Comparison of ENCODE assay signal across 14 mouse cellular contexts in the genomic region with DNA sequence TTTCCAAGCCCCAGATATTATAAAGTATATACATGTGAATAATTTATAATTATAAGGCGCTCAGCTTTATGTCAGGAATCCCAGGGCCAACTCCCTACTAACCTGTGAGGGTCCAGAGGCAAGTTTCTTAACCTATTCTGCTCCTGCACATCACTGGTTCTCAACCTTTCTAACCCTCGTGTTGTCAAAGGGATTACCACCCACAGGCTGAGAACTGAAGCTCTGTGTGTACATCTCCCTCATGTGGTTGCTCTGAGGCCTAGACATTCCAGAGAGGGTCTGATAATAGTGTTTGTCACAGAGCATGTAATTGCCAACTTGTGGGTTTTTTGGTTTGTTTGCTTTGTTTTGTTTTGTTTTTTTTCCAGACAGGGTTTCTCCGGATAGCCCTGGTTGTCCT. TPM values are rescaled to one million over a fixed set of nuclear protein-coding genes. Genes with fewer than 3 reads are reported as not detected.
DNase-seq lines count a peak whose midpoint lies in the region; ATAC-seq and TF ChIP-seq lines count a peak whose summit lies in the region.
"Had no signal": no experiment of that assay in that cellular context is flagged by ENCODE, and none has a peak within 500 bp of the region (broad histone marks: within the 10 kb centered on the region; RNA-seq: fewer than 3 reads in every experiment).

No protein-coding gene starts in this region.

- ATAC-seq in heart, postnatal 0 days (ENCODE audit: insufficient read depth, low read depth): no peak
- no peak for ATAC-seq in neural tube, embryonic 13.5 days (ENCODE audit: low read depth)
- ATAC-seq in midbrain, embryonic 15.5 days (replicated peaks): no peak
- no peak for ATAC-seq in erythroid progenitor cell, adult 5-6 weeks (replicated peaks; ENCODE audit: low FRiP score, poor library complexity, severe bottlenecking)

- TF ChIP-seq EP300 in heart, postnatal 0 days (IDR thresholded peaks at IDR 0.05; ENCODE audit: low read depth): no peak

- H3K9me3 ChIP-seq in heart, postnatal 0 days (replicated peaks; ENCODE audit: control insufficient read depth, low read length): no peaks in the 10 kb centered on the region
- no peaks in the 10 kb centered on the region for H3K9me3 ChIP-seq in neural tube, embryonic 13.5 days
- H3K9me3 ChIP-seq in midbrain, embryonic 15.5 days: no peaks in the 10 kb centered on the region
- H3K9me3 ChIP-seq: liver, embryonic 13.5 days; megakaryocyte, embryonic 14.5 days had no signal

- no peak for TF ChIP-seq POLR2A in brain, embryonic 14.5 days (IDR thresholded peaks at IDR 0.05; ENCODE audit: borderline replicate concordance, extremely low read depth, insufficient read depth, insufficient read length, poor library complexity, severe bottlenecking)
- TF ChIP-seq POLR2A in kidney, adult 2 months (IDR thresholded peaks at IDR 0.05; ENCODE audit: low read depth, low read length): no peak

- no peak for DNase-seq in heart, postnatal 0 days (ENCODE audit: low spot score)
- DNase-seq in heart, adult 8-10 months (ENCODE audit: low spot score): no peak
- DNase-seq in neural tube, embryonic 10.5 days (ENCODE audit: extremely low spot score, low spot score): no peak
- DNase-seq in brain, embryonic 14.5 days (ENCODE audit: low read depth): no peak
- no peak for DNase-seq in kidney, adult 2 months
- DNase-seq: heart, postnatal 4 days; kidney, postnatal 14 days; liver, embryonic 13.5 days; spleen, adult 18-20 months had no signal

- H3K4me3 ChIP-seq in heart, postnatal 0 days (ENCODE audit: low read depth, low read length): no peak overlapping the region
- no peak overlapping the region for H3K4me3 ChIP-seq in neural tube, embryonic 13.5 days
- no peak overlapping the region for H3K4me3 ChIP-seq in midbrain, embryonic 15.5 days
- H3K4me3 ChIP-seq in kidney, adult 2 months (ENCODE audit: insufficient read depth, low read depth, low read length): no peak overlapping the region
- H3K4me3 ChIP-seq: liver, embryonic 13.5 days; megakaryocyte, embryonic 14.5 days had no signal

- TF ChIP-seq CTCF in heart, postnatal 0 days (IDR thresholded peaks at IDR 0.05; ENCODE audit: low read depth): peak; percentile 32
- TF ChIP-seq CTCF in brain, embryonic 14.5 days (IDR thresholded peaks at IDR 0.05; ENCODE audit: borderline replicate concordance, extremely low read depth, insufficient read depth, insufficient read length): peak; percentile 3; the same call in 1 of the 2 replicates
- TF ChIP-seq CTCF in kidney, adult 2 months (conservative IDR thresholded peaks at IDR 0.05; ENCODE audit: insufficient read depth, insufficient read length, low read depth, low read length): no peak

- WGBS in heart, postnatal 0 days: 60% methylated on average over 3 of the region's 3 CpGs
- 53% methylated on average over 3 of the region's 3 CpGs for WGBS in neural tube, embryonic 13.5 days
- WGBS in midbrain, embryonic 15.5 days: 50% methylated on average over 3 of the region's 3 CpGs
- 73% methylated on average over 3 of the region's 3 CpGs for WGBS in kidney, adult 2 months

- no peaks in the 10 kb centered on the region for H3K27me3 ChIP-seq in heart, postnatal 0 days (ENCODE audit: control insufficient read depth, insufficient read depth, low read length)
- no peaks in the 10 kb centered on the region for H3K27me3 ChIP-seq in neural tube, embryonic 13.5 days
- H3K27me3 ChIP-seq in midbrain, embryonic 15.5 days (replicated peaks): no peaks in the 10 kb centered on the region
- no peaks in the 10 kb centered on the region for H3K27me3 ChIP-seq in kidney, adult 2 months (replicated peaks; ENCODE audit: control insufficient read depth, insufficient read depth, low read length)

- no peak overlapping the region for H3K27ac ChIP-seq in heart, postnatal 0 days (ENCODE audit: low read depth)
- H3K27ac ChIP-seq in neural tube, embryonic 13.5 days (replicated peaks): peak overlapping the region; percentile 99
- peak overlapping the region; percentile 99 for H3K27ac ChIP-seq in midbrain, embryonic 15.5 days
- H3K27ac ChIP-seq in kidney, adult 2 months (ENCODE audit: insufficient read depth, low read depth, low read length): no peak overlapping the region
- H3K27ac ChIP-seq: liver, embryonic 13.5 days had no signal

- H3K4me1 ChIP-seq in heart, postnatal 0 days (ENCODE audit: control insufficient read depth, insufficient read depth): peaks cover 28% of the 10 kb centered on the region
- H3K4me1 ChIP-seq in neural tube, embryonic 13.5 days (replicated peaks): peaks cover 42% of the 10 kb centered on the region
- peaks cover 32% of the 10 kb centered on the region for H3K4me1 ChIP-seq in midbrain, embryonic 15.5 days
- H3K4me1 ChIP-seq in kidney, adult 2 months (ENCODE audit: control insufficient read depth, insufficient read depth, low read length): peaks cover 2% of the 10 kb centered on the region; the same call in 1 of the 2 replicates

- no peak overlapping the region for H3K9ac ChIP-seq in heart, postnatal 0 days (replicated peaks; ENCODE audit: low read depth, low read length)
- H3K9ac ChIP-seq in neural tube, embryonic 13.5 days: no peak overlapping the region; the same call in 1 of the 2 replicates
- H3K9ac ChIP-seq in midbrain, embryonic 15.5 days: no peak overlapping the region
- H3K9ac ChIP-seq: liver, embryonic 13.5 days had no signal

- H3K36me3 ChIP-seq in heart, postnatal 0 days (replicated peaks; ENCODE audit: control insufficient read depth, insufficient read depth, low read length): no peaks in the 10 kb centered on the region
- H3K36me3 ChIP-seq in neural tube, embryonic 13.5 days: no peaks in the 10 kb centered on the region
- H3K36me3 ChIP-seq in midbrain, embryonic 15.5 days (replicated peaks): no peaks in the 10 kb centered on the region
- no peaks in the 10 kb centered on the region for H3K36me3 ChIP-seq in kidney, adult 2 months (ENCODE audit: control insufficient read depth, insufficient read depth, low read length)
- H3K36me3 ChIP-seq: liver, embryonic 13.5 days had no signal

- H3K4me2 ChIP-seq in heart, postnatal 0 days (ENCODE audit: low read depth, low read length): no peak overlapping the region
- H3K4me2 ChIP-seq in neural tube, embryonic 13.5 days: no peak overlapping the region
- H3K4me2 ChIP-seq in midbrain, embryonic 15.5 days: no peak overlapping the region
- H3K4me2 ChIP-seq: liver, embryonic 13.5 days had no signal

RNA-seq across cellular contexts. Expression of a gene that starts 15.8 kb away (rescaled TPM):
- total RNA-seq in heart, postnatal 0 days (2014; rRNA removed; ENCODE audit: low replicate concordance): 58.0 and 108 TPM in 2 replicates
- 86.3 and 87.8 TPM in 2 replicates for polyA plus RNA-seq in heart, postnatal 0 days (2015; fragmentation: Nextera tagmentation; extraction: Ambion mirVana)
- 10 to 100 TPM; 24.7 to 33.2 (median 31.3) TPM for total RNA-seq in heart, adult 8-10 months (2022)
- 94.7 and 95.4 TPM in 2 replicates for polyA plus RNA-seq in neural tube, embryonic 13.5 days (2015; fragmentation: Nextera tagmentation; extraction: Ambion mirVana)
- polyA plus RNA-seq in brain, embryonic 14.5 days (2012; rRNA removed): 113 and 208 TPM in 2 replicates
- polyA plus RNA-seq in midbrain, embryonic 15.5 days (2015; fragmentation: Nextera tagmentation; extraction: Ambion mirVana): 66.6 and 69.2 TPM in 2 replicates
- 88.7 and 96.2 TPM in 2 replicates for polyA plus RNA-seq in kidney, adult 2 months (2012; rRNA removed)
- 3.8 and 10.5 TPM in 2 replicates for total RNA-seq in erythroid progenitor cell, adult 5-6 weeks (2015; ENCODE audit: low replicate concordance)
- total RNA-seq in erythroid progenitor cell, adult 5-6 weeks (2017; ENCODE audit: low replicate concordance): 4.4 and 36.2 TPM in 2 replicates

RNA-seq across cellular contexts. Expression of a gene that starts 16.6 kb away (rescaled TPM):
- 157 and 227 TPM in 2 replicates for total RNA-seq in heart, postnatal 0 days (2014; rRNA removed; ENCODE audit: low replicate concordance)
- polyA plus RNA-seq in heart, postnatal 0 days (2015; fragmentation: Nextera tagmentation; extraction: Ambion mirVana): 16.9 and 19.7 TPM in 2 replicates
- total RNA-seq in heart, adult 8-10 months (2022): 1 to 10 TPM; 2.3 to 5.9 (median 4.3) TPM
- 644 and 732 TPM in 2 replicates for polyA plus RNA-seq in neural tube, embryonic 13.5 days (2015; fragmentation: Nextera tagmentation; extraction: Ambion mirVana)
- 7,416 and 8,191 TPM in 2 replicates for polyA plus RNA-seq in brain, embryonic 14.5 days (2012; rRNA removed)
- 1,126 and 1,130 TPM in 2 replicates for polyA plus RNA-seq in midbrain, embryonic 15.5 days (2015; fragmentation: Nextera tagmentation; extraction: Ambion mirVana)
- polyA plus RNA-seq in kidney, adult 2 months (2012; rRNA removed): 27.6 and 30.5 TPM in 2 replicates
- not detected in 2 replicates for total RNA-seq in erythroid progenitor cell, adult 5-6 weeks (2015; ENCODE audit: low replicate concordance)
- total RNA-seq in erythroid progenitor cell, adult 5-6 weeks (2017; ENCODE audit: low replicate concordance): 1.4 TPM in 1 of 2 replicates, not detected in the other
- total RNA-seq: granulocyte monocyte progenitor cell, adult 5-6 weeks had no signal

Comparison
In these comparisons a context has a peak if more than half of its experiments do, and no peak if none do; other contexts are left out.
1. H3K27ac ChIP-seq: peak in neural tube, embryonic 13.5 days (single experiment) and midbrain, embryonic 15.5 days (single experiment); none in heart, postnatal 0 days (single experiment) and kidney, adult 2 months (single experiment).
2. RNA of a gene that starts 16.6 kb away (polyA plus RNA-seq): 7,416 to 8,191 TPM in brain, embryonic 14.5 days, 1,126 to 1,130 TPM in midbrain, embryonic 15.5 days and 644 to 732 TPM in neural tube, embryonic 13.5 days; 27.6 to 30.5 TPM in kidney, adult 2 months and 16.9 to 19.7 TPM in heart, postnatal 0 days; every median in the first group is over 10 times any median in the second.